Mouse (Mus musculus) brain, adult 2 months (tissue): ENCODE measurements around the gene Apom.
A peak's percentile ranks its signal among the peaks of the same experiment; 100 is the strongest.

Experiments
- DNase-seq: peaks from one replicate; pipeline ENCODE4 v3.0.0; 2011; ENCODE audit warnings: low read depth, low spot score

Apom gene

DNA sequence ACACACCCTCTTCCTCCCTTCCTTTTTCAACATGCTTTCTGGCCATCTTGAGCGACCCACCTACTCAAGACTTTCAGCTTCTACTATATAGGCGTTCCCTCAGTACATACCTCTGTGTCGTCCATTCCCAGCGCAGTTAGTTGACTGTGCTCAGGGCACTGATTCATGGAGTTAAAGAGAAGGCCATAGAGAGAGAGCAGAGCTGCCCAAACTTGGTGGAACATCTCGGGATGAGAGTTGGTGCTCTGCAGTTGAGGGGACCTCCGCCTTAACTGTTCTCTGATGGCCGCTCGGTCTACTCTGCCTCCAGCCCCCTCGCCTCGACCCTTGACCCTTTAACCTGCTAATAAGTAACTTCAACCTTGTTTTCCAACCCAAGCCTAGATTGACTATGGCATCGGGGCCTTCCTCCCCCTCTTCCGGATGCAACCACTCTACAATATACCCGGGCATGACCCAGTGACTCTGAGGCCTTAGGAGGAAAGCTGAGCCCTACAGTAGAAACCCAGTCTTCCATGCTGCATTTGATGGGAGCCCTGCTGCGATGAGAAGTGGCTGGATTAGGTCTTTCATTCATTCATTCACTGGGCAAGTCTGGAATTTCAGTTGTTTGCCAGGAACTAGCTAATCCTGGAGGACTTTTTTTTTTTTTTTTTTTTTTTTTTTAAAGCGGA, at the start of gene Apom:
Gene Apom, minus strand, starts transcription at position 551 of the 674 bp plus-strand sequence.
- no peak for DNase-seq

DNA sequence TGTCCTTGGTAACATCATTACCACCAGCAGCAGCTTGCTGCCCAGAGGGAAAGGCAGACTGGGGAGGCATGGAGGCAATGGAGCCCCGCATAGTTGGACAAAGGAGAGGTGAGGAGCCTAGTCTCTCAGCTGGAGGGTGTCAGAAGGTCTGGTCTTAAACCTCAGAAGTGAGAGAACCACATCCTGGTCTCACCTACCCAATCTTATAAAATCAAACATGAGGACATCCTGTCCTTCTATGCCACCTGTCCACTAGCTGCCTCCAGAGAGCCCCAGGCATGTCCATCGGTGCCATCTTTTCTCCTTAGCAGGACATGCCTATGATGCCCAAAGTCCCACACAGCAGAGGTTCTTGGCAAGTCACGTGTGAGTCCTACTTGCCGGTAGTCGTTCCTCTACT, 48.2 kb upstream of the Apom start:
- no peak for DNase-seq

DNA sequence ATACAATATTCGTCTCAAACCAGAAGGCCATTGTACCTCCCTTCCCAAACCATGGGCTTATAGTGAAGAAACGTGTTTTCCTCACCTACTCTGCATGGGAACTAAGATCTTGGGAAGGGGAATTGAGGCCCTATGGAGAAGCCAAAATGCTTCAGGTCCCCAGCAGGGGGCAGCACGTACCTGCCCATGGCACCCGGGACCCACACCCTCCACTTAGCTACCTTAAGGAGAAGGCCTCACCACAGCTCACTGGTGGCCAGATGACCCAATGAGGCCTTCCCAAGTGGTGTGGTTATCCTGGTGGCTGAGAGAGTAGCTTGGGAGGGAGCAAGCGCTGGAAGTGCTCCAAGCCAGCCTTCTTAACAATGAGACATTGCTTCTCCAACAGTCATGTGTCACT, 46.7 kb upstream of the Apom start:
- DNase-seq = peak; percentile 75

DNA sequence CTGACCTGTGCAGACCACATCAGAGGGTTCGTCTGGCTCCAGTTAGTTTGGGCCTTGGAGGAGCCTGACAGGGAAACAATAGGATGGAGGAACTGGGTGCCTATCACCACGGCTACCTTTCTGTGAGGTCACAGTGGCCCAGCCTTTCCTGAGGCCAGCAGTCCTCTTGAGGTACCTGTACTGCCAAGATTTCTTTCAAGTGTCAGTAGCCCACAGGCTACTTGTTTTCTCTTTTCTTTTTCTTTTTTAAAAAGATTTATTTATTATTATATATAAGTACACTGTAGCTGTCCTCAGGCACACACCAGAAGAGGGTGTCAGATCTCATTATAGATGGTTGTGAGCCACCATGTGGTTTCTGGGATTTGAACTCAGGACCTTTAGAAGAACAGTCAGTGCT, 44.1 kb upstream of the Apom start, which contains the start of gene Aif1:
Gene Aif1, minus strand, starts transcription at position 101 of the 400 bp plus-strand sequence.
- no peak for DNase-seq

DNA sequence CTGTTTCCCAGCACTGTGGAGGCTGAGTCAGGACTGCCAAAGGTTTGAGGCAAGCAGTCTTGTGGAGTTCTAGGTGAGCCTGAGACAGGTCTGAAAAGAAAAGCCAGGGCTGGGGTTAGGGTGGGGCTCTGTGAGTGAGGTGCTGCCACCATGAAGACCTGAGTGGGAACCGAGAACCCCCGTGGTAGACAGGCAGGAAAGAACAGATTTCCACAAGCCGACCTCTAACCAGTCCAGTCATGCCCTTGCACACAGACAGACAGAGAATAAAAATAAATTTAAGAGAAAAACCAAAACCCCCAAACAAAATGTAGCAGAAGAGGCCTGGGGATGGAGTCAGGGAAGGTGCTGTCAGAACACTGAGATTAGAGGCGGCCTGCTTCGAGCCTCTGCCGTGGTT, 43.5 kb upstream of the Apom start:
- DNase-seq = no peak

DNA sequence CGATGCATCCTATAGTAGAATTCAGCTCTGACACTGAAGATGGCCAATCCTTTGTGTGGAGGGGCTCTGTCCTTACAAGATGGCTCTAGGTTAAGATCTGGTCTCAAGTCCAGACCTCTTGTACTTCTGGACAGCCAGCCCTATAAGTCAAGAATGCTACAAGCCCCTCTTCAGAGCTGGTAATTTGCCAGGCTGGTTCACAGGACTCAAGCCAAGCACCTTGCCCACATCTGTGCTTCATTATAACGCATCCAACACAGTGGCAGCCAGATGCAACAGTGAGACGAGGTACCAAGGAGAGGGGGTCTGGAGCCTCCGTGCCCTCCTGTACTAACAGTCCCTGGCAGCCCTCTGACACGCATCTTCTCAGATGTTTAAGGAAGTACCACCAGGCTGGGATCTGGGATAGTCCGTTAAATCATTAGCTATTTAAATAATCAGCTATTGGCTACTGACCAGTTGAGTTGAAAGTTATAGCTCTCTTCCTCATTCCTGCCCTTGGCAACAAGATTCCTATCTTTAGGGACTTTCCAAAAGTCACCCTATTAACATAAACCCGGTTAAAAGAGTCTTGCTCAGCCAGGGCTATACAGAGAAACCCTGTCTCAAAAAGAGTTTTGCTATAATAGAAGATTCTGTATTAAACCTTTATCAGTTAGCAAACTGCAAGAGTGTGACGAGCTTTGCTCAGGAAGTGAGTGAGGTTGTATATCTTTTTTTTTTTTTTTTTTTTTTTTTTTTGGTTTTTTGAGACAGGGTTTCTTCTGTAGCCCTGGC, 42.5 kb upstream of the Apom start:
- no peak for DNase-seq

DNA sequence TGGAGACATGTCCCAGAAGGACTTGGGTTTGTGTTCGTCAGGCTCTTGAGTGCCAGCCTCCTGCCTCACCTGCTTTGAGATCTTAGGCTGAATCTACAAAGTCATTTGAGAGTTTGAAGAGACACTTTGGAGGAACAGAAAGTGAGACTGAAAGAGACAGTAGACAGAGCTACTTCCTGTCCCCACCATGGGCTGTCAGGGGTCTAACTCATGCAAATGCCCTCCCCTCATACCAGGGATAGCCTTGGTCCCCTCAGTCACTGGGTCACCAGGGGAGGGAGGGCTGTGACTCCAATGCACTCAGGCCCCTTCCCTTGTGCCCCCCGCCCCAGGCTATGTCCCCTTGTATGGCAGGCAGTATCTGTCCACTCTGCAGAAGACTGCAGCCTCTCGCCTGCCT, 41.5 kb upstream of the Apom start:
- no peak for DNase-seq

DNA sequence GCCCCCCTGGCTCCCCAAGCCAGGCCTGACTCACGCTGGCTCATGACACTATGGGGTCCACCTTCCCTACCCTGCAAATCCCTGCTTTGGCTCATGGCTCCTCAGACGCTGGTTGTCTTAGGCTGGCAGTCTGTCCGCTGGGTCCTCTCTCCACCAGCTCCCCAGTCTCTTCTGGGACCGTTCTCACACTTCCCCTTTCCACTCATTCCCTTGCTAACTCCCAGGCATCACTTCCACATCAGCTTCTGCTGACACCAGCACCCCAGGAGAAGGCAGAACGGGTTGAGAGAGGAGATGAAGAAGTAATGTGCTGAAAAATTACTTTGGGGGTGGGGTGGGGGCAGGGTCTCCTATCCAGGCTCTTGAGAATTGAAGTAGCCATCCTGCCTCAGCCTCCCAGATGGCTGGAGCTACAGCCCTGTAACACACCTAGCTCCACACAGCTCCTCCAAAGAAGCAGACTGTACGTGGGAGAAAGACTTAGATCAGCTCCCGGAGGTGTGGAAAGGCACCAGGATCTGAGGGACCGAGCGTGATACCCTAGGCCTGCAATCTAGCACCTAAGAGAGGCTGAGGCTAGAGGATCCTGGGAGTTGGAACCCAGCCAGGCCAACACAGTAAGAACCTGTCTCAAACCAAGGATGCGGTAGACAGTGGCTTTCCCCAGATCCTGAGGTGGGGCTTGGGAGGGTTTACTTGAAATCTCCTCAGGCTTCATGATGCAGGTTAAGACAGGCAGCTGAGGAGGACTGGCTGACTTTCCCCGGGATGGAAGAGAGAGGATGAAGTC, 40.8 kb upstream of the Apom start:
- DNase-seq = peak; percentile 84

DNA sequence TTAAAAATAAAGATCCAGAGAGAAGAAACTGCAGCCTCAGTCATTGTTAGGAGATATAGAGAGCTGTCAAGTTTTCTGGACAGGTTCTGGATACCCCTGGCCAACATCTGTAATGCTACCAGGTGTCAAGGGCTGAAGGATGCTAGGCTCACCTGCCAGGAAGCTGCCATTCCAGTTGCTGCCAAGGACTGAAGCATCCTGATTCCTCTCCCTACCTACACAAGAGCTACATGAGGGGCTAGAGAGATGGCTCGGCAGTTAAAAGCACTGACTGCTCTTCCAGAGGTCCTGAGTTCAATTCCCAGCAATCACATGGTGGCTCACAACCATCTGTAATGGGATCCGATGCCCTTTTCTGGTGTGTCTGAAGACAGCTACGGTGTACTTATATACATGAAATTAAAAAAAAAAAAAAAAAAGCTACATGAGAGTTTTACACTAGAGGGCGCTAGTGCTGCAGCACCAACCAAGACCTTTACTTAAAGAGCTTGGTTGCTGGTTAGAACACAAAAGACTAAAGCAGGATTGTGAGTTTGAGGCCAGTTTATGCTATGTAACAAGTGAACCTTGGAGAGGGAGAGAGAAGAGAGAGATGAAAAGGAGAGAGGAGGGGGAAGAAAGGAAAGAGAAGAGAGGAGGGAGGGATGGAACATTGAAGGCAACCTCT, 36.8 kb upstream of the Apom start:
- peak; percentile 88 for DNase-seq

DNA sequence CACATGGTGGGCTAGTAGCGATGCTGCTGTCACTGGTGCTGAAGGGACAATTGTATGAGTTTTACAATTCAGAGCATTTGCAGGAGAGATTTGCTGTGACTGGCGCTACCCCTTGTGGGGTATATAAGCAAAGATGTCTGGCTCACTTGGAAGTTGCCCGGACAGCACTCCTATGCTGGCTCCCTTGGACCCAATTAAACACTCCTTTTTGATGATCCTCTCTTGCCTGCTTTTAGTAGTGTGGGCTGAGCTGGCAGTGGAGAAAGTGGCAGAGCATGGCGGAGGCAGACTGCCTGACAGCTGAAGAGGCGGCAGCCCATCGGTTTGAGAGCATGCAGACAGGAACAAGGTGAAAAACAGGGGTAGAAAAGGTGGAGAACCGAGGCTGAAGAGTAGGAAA, 35.9 kb upstream of the Apom start:
- DNase-seq = peak; percentile 60

DNA sequence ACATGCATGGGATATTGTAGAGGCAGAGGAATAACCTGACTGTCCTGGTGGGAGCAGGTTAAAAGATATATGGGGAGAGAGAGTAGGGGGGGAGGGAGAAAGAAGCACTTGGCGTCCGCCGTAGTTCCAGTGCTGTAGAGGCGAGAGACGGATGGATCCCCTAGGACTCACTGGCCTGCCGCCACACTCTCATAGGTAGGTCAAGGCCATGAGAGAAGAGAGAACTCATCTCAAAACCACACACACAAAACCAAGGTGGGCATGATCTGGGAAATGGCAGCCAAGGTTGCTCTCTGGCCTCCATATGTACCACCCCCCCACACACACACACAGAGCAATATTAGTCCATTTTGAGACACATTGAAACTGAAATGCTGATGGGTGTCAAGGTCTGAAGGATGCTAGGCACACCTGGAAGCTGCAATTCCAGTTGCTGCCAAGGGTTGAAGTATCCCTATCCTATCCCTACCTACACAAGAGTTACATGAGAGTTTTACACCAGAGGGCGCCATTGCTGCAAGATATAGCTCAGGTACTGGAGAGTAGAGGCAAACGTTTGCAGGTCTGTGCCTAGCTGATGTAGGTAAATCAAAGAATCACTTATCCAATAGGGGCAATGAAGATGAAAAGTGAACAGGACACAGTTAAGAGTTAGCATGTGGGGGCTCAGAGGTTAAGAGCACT, 34.6 kb upstream of the Apom start:
- peak; percentile 90 for DNase-seq

DNA sequence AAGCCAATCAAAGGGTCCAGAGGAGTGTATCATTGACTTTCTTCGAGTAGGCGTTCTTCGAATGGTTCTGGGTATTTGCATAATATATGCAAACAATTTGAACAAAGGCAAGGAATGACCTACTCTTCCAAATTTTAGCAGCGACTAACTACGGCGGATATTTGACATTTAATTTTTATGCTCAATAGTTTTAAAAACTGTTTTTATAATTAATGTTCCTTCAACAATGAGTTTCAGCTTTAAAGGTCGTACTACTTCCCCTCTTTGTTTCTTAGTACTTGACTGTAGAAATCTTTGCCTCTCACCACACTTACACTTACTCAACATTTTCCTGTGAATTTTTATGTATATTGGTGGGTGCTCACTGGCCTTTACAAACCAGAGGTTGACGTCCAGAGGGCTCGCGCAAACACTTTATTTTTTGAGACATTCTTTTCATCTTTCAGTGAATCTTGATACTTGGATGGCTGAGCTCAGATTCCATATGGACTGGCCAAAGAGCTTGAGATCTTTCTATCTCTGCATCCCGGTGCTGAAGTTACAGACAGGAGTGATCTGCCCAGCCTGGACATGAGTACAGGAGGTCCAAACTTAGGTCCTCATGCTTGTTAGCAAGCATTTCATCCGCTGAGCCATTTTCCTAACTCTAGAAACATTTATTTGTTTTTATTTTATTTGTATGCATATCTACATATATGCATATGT, 33.8 kb upstream of the Apom start:
- DNase-seq = no peak

DNA sequence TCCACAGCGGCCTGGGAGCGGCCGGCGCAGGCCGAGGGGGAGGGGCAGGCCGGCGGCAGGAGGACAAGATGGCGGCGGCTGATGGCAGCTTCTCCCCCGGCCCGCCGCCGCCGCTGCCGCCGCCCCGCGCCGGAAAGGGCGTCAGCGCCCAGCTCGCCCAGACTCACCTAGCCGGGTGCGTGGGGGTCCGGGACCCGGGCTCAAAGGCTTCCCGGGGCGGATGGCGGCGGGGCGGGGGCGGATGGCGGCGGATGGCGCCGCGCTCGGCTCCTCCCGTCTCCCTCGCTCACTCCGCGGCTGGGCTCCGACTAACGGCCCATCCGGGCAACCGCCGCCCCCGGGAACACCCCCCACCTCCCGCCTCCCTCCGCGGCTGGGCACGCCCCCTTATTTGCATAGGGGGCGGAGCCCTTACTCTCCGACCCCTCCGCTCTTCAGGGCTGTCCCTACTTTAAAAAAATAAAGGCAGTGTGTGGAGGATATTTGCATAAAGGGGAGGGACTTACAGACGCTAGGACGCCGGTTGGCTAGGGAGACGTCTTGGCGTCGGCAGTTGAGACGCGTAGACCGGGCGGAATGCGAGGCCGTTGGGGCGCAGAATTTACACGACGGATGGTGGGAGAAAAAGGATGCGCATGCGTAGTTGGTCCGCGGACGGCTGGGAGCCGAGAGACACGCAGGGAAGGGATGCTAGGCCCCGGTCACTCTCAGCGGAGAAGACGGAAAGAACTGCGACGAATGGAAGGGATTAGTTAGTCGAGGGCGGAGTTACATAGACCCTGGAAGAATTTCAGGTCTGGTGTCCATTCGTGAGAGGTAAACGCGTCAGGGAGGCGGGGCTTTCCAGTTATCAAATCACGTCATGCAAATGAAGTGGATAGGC, 33.0 kb upstream of the Apom start, which contains the start of gene Prrc2a:
Gene Prrc2a, minus strand, starts transcription at position 330 of the 883 bp plus-strand sequence.
- DNase-seq = peak; percentile 100

DNA sequence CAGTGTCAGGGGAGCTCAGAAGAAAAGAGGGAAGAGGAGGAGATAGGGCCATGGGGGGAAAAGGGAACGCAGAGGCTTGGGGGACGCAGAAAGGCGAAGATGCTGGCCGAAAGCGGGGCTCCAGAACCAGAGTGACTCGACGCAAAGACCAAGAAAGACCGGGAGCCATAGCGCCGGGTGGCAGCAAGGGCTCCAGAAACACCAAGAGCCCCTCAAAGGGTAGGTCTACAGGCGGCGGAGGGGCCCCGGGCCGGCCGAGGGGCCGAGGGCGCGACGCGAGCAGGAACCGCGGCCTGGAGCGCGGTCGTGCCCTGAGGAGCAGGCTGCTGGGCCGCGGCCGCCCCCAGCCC, 32.3 kb upstream of the Apom start:
- no peak for DNase-seq

DNA sequence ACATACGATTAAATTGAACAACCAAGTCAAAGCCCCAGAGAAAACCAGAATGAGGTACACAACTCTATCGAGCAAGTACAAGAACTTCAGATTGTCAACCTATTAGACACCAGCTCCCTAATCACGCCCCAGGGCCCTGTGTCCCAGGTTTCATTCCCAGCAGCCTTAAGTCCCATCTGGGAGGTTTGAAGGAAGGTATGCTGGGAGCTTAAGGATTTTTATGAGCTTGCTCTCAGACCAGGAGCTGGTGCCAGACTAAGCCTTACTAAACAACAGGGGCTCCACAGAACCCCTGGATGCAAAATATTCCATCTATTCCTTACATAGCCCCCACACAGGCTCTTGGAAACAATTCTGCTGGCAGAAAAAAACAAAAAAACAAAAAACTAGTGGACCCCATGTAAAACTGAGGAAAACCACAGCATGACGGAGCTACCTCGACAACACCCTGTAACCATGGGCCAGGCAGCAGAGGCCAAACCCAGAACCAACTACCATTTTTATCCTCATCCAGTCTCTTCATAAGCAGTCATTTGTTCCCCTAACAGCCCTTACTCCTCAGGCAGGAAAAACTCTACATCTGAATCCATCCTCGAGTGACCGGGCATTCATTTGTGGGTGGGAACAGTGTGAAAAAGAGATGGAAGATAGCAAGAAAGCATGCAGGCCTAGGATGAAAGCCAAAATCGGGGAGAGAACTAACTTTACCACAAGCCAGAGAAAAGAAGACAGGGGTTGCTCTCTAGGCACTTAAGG, 31.7 kb upstream of the Apom start:
- DNase-seq = no peak

DNA sequence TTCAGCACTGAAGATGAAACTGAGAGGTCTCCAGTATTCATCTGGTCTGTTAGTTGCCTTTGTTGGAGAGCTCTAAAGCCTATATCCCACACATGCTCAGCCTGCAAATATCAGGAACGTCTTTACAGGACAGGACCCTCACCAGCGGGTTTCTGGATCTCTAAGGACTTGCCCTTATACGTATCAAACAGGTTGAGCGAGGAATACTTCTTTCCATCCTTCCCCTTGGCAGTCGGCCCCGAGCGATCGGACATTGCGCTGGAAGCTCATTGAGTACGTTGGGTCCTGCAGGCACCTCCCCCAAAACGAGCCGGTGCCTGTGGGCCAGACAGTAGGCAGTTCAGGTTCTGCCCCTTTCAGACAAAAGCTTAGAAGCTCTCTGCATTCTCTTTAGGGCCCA, 30.9 kb upstream of the Apom start:
- DNase-seq = no peak

DNA sequence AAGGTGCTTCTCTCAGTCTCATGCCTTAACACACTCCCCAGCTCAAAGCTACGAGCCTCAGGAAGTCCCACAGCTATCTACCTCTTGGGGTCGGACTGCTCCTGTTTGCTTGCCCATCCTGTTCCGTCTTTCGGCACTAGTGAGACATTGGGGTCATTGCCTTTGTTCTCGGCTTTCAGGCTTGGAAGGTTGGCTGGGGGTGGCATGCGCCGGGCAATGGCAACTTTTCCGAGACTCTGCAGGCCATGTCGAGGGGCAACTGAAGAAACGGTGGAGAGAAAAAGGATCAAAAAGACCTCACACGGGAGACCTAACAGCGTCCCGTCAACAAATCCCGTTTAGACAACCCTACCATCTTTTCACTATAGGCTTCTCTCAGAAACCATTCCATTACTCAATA, 30.3 kb upstream of the Apom start:
- no peak for DNase-seq

DNA sequence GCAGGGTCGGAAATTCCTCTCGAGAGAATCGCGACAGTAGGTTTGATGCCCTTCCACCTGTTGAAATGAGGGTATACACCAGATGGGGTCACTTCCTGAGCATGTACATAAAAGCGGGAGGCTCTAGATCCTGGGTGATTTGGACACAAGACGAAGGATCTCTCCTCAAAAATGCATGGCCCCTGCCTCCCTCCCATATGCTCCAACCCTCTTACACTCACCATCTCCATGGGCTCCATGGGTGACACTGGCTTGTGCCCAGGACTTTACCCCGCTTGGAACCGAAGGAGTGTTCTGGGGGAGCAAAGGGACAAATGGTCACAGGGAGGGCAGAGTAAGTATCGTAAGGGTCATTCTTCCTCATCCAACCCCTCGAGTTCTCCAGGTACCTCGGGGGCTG, 29.6 kb upstream of the Apom start:
- DNase-seq = no peak

DNA sequence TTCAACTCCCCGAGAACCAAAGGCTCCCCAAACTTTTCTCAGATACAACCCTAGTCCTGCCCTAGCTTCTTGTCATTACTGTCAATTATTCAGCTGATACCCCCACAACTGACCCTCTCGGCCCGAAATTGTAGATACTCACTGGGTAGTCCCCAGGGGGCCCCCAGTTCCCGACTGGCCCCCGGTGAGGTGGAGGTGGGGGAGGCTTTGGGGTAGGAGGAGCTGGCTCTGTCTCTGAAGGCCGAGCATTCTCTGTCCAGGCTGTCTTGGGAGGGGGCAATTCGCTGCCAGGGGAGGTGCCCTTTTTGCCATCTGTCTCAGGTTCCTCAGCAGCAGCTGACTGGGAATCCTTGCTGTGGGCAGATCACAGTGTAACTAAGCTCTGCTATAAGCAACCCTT, 27.8 kb upstream of the Apom start:
- DNase-seq = no peak
